Mouse (Mus musculus): ENCODE data around the gene Eya2. TPM values are rescaled to one million over a fixed set of nuclear protein-coding genes. Genes with fewer than 3 reads are reported as not detected.

Eya2 gene
- polyA plus RNA-seq, 1 experiment from 2014 or later: 28.1 TPM

GRCm38 (mm10) chr2:165597536-165597935 is 2.7 kb downstream of the Eya2 start:
- H3K27ac ChIP-seq: peak overlapping the region; percentile 92
- H3K9me3 ChIP-seq: 0 out of 2 replicates have a peak, but pooled peaks cover 9% of the 10 kb centered on the region
- DNase-seq (ENCODE audit: low spot score): peak; percentile 35
- H3K27me3 ChIP-seq (ENCODE audit: insufficient read depth, poor library complexity, severe bottlenecking): peaks cover 51% of the 10 kb centered on the region
- WGBS: 69% methylated on average over 6 of the region's 6 CpGs
- peaks cover 71% of the 10 kb centered on the region for H3K4me1 ChIP-seq (replicated peaks)
- H3K36me3 ChIP-seq: no peaks in the 10 kb centered on the region
- peak overlapping the region; percentile 81; the same call in 1 of the 2 replicates for H3K4me3 ChIP-seq

- H3K4me3 ChIP-seq: peak overlapping the region; percentile 81; the same call in 1 of the 2 replicates
- no peaks in the 10 kb centered on the region for H3K36me3 ChIP-seq
- WGBS: 59% methylated on average over 5 of the region's 5 CpGs
- H3K9me3 ChIP-seq: 0 out of 2 replicates have a peak, but pooled peaks cover 9% of the 10 kb centered on the region
- peak overlapping the region; percentile 92 for H3K27ac ChIP-seq
- peaks cover 77% of the 10 kb centered on the region for H3K4me1 ChIP-seq (replicated peaks)
- no peak for DNase-seq (ENCODE audit: low spot score)
- peaks cover 51% of the 10 kb centered on the region for H3K27me3 ChIP-seq (ENCODE audit: insufficient read depth, poor library complexity, severe bottlenecking)
These were observed 3.3 kb downstream of the Eya2 start for GRCm38 (mm10) chr2:165598139-165598538.

GRCm38 (mm10) chr2:165599566-165599965 is 4.7 kb downstream of the Eya2 start:
- H3K4me1 ChIP-seq (replicated peaks): peaks cover 89% of the 10 kb centered on the region
- 75% methylated on average over 13 of the region's 13 CpGs for WGBS
- no peak for DNase-seq (ENCODE audit: low spot score)

DNA sequence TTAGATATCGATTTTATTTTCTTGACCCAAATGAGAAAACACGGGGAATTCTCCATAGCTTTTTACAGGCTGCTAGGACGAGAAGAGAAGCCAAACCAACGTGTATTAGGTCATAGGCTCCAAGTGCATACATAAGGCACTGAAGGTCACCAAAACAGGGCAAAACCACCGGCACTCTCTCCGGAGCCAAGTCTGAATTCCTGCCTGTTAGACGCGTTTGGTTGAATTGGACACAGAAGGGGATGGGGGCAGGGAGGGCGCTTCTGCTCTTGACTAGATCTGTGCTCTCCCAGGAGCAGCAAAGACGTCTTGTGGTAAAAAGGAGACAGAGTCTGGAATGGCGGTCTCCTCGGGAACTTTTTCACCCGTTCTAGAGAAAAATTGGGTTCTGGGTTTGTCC is 6.1 kb downstream of the Eya2 start:
- 0 out of 2 replicates have a peak overlapping the region, but pooled peaks have one; percentile 53 for H3K27ac ChIP-seq
- no peak for DNase-seq (ENCODE audit: low spot score)
- peaks cover 80% of the 10 kb centered on the region for H3K4me1 ChIP-seq (replicated peaks)
- peaks cover 24% of the 10 kb centered on the region for H3K27me3 ChIP-seq (ENCODE audit: insufficient read depth, poor library complexity, severe bottlenecking)
- no peaks in the 10 kb centered on the region for H3K36me3 ChIP-seq
- no peaks in the 10 kb centered on the region for H3K9me3 ChIP-seq
- 44% methylated on average over 13 of the region's 13 CpGs for WGBS
- no peak overlapping the region for H3K4me3 ChIP-seq

More at GRCm38 (mm10) chr2:165599566-165599965, 4.7 kb downstream of the Eya2 start:
- Histone ChIP-seq H3K27ac (no peak overlapping the region), H3K4me3 (no peak overlapping the region), H3K9me3 (no peaks in the 10 kb centered on the region), H3K27me3 (ENCODE audit: insufficient read depth, poor library complexity, severe bottlenecking) (peaks cover 37% of the 10 kb centered on the region), H3K36me3 (no peaks in the 10 kb centered on the region)

DNA sequence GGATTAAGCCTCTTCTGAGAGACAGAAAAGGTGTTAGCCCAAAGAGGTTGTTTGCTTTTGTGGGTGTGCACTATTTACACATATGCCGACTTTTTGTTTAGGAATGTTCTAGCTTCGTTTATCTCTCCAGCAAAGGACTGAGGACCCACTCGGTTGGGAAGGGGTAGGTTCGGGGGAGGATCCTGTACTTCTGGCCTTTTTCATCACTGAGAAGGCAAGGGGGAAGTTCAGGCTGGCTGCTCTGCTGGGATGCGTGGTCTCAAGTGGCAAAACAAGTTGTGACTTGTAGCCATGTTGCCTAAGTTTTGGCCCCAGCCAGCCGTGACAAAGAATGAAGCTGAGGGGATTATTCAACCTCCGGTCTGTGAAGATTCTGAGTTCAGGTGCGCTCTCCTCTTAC is 6.8 kb downstream of the Eya2 start:
- WGBS: 59% methylated on average over 8 of the region's 8 CpGs
- peak overlapping the region; percentile 29; the same call in 1 of the 2 replicates for H3K27ac ChIP-seq

DNA sequence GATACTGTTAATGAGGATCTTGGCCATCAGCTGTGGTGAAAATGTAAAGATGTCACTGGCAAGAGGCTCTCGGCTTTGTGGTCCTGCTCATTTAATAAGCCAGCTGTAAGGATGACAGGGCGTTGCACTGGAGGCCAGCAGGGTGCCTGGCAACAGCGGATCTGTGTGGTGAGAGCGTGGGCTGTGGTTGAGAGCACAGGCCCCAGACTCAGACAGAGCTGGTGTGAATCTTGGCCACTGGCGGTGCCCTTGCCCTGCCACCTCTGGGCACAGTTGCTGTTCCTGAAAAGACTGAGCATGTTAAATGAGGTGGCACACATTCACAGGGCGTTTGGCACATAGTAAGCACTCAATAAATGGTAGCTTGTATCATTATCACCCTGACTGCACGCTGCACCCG is 8.9 kb downstream of the Eya2 start:
- Histone ChIP-seq H3K4me3 (no peak overlapping the region), H3K9me3 (no peaks in the 10 kb centered on the region), H3K36me3 (no peaks in the 10 kb centered on the region), H3K27me3 (ENCODE audit: insufficient read depth, poor library complexity, severe bottlenecking) (no peaks in the 10 kb centered on the region; the same call in 1 of the 2 replicates), H3K4me1 (replicated peaks) (peaks cover 72% of the 10 kb centered on the region), H3K27ac (no peak overlapping the region; the same call in 1 of the 2 replicates)
- WGBS: 52% methylated on average over 8 of the region's 8 CpGs
- no peak for DNase-seq (ENCODE audit: low spot score)

More for the DNA sequence above, 6.8 kb downstream of the Eya2 start:
- H3K36me3 ChIP-seq: no peaks in the 10 kb centered on the region
- no peaks in the 10 kb centered on the region for H3K9me3 ChIP-seq
- peaks cover 17% of the 10 kb centered on the region for H3K27me3 ChIP-seq (ENCODE audit: insufficient read depth, poor library complexity, severe bottlenecking)
- H3K4me3 ChIP-seq: no peak overlapping the region
- no peak for DNase-seq (ENCODE audit: low spot score)
- peaks cover 80% of the 10 kb centered on the region for H3K4me1 ChIP-seq (replicated peaks)

- no peak for DNase-seq (ENCODE audit: low spot score)
- Histone ChIP-seq H3K27ac (no peak overlapping the region), H3K4me3 (no peak overlapping the region), H3K9me3 (no peaks in the 10 kb centered on the region), H3K27me3 (ENCODE audit: insufficient read depth, poor library complexity, severe bottlenecking) (no peaks in the 10 kb centered on the region), H3K4me1 (replicated peaks) (peaks cover 30% of the 10 kb centered on the region), H3K36me3 (no peaks in the 10 kb centered on the region)
- 93% methylated on average over 7 of the region's 7 CpGs for WGBS
These were observed 16.9 kb downstream of the Eya2 start for GRCm38 (mm10) chr2:165611551-165612253.

GRCm38 (mm10) chr2:165613741-165614339 is 19.0 kb downstream of the Eya2 start:
- no peak overlapping the region for H3K4me3 ChIP-seq
- 0 out of 2 replicates have a peak overlapping the region, but pooled peaks have one; percentile 40 for H3K27ac ChIP-seq
- no peaks in the 10 kb centered on the region for H3K27me3 ChIP-seq (ENCODE audit: insufficient read depth, poor library complexity, severe bottlenecking)
- H3K9me3 ChIP-seq: no peaks in the 10 kb centered on the region
- H3K4me1 ChIP-seq (replicated peaks): peaks cover 20% of the 10 kb centered on the region
- 70% methylated on average over 13 of the region's 13 CpGs for WGBS
- no peak for DNase-seq (ENCODE audit: low spot score)
- no peaks in the 10 kb centered on the region for H3K36me3 ChIP-seq

DNA sequence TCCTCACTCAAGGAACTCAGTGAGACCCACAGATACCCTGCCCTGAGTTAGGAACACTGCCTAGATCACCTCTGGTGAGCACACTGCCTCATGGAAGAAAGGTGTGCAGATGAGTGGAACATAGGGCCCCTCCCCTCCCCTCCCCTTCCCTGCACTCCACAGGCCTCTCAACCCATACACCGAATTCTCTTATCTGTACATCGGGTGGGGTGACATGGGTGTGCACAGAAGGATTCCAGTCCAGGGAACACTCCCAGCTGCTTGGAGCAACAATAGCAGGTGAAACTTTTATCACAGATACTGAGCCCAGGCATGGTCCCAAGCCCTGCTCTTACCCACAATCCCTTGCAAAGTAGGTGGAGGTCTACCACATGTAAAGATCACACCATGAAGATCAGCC is 26.7 kb downstream of the Eya2 start:
- no peaks in the 10 kb centered on the region for H3K27me3 ChIP-seq (ENCODE audit: insufficient read depth, poor library complexity, severe bottlenecking)
- DNase-seq (ENCODE audit: low spot score): no peak
- WGBS: 96% methylated on average over 2 of the region's 2 CpGs
- no peaks in the 10 kb centered on the region for H3K9me3 ChIP-seq
- H3K4me1 ChIP-seq (replicated peaks): peaks cover 19% of the 10 kb centered on the region
- 0 out of 2 replicates have a peak, but pooled peaks cover 4% of the 10 kb centered on the region for H3K36me3 ChIP-seq
- H3K27ac ChIP-seq: 0 out of 2 replicates have a peak overlapping the region, but pooled peaks have one; percentile 56
- no peak overlapping the region for H3K4me3 ChIP-seq

DNA sequence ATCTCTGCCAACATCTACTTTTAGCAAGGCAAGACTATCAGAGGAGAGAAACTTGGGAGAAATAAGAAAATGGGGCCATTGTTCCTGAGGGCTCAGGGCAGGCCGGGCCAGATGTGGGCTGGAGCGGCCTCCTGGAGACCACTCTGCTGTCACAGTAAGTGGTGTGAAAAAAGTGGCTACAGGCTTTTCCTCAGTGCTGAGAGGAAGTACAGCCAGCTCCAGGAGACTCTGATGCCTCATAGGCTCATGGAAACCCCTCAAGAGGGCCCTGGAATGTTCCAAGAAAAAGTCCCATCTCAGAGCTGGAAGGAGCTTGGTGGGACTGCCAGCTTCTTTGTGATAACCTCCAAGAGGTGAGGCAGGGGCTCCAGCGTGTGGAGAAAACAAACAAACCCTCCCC is 27.8 kb downstream of the Eya2 start:
- 62% methylated on average over 3 of the region's 3 CpGs for WGBS
- Histone ChIP-seq H3K36me3 (0 out of 2 replicates have a peak, but pooled peaks cover 4% of the 10 kb centered on the region), H3K4me1 (replicated peaks) (peaks cover 27% of the 10 kb centered on the region), H3K27me3 (ENCODE audit: insufficient read depth, poor library complexity, severe bottlenecking) (no peaks in the 10 kb centered on the region), H3K9me3 (no peaks in the 10 kb centered on the region), H3K27ac (peak overlapping the region; percentile 56), H3K4me3 (no peak overlapping the region)
- DNase-seq (ENCODE audit: low spot score): no peak

DNA sequence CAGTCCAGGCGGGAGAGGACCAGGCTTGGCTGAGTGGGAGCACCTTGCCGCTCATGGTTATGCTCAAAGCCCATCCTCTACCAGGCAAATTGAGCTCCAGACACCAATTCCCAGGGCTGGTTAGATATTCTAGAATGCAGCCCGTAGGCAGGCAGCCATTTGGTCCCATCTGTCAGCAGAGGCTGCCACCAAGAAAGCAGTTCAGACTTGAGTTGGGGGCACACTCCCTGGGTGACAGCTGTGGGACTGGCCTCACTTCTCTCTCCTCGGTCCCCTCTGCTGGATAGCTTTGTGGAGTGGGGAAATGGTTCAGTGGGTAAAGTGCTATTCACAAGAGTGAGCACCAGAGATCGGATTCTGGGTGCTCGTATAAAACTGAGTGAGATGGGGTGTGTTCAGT is 32.0 kb downstream of the Eya2 start:
- H3K27ac ChIP-seq: peak overlapping the region; percentile 17

DNA sequence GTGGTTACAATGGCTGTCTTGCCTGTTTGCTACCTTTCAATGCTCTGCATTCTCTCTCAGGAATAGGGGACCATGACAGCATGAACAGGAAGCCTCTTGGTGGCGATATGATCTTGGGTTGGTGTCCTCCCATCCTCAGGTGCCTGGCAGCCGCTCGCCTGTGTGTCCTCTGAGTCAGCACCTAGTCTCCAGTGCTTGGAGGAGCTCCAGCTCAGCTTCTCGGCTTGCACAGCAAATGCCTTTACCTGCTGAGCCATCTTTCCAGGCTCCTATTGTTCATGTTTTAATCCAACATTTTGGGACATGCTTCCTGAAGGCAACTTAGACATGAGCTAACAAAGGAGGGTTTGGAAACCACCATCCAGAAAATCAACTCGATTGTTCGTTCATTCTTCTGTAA is 33.1 kb downstream of the Eya2 start:
- no peaks in the 10 kb centered on the region for H3K27me3 ChIP-seq (ENCODE audit: insufficient read depth, poor library complexity, severe bottlenecking)
- H3K4me3 ChIP-seq: no peak overlapping the region
- H3K9me3 ChIP-seq: no peaks in the 10 kb centered on the region
- peaks cover 60% of the 10 kb centered on the region for H3K4me1 ChIP-seq (replicated peaks)
- WGBS: 75% methylated on average over 6 of the region's 6 CpGs
- peak overlapping the region; percentile 71 for H3K27ac ChIP-seq
- DNase-seq (ENCODE audit: low spot score): no peak
- 0 out of 2 replicates have a peak, but pooled peaks cover 4% of the 10 kb centered on the region for H3K36me3 ChIP-seq

More for the DNA sequence above, 32.0 kb downstream of the Eya2 start:
- Histone ChIP-seq H3K36me3 (0 out of 2 replicates have a peak, but pooled peaks cover 4% of the 10 kb centered on the region), H3K4me3 (no peak overlapping the region), H3K27me3 (ENCODE audit: insufficient read depth, poor library complexity, severe bottlenecking) (no peaks in the 10 kb centered on the region), H3K4me1 (replicated peaks) (peaks cover 60% of the 10 kb centered on the region), H3K9me3 (no peaks in the 10 kb centered on the region)
- DNase-seq (ENCODE audit: low spot score): no peak
- WGBS: 78% methylated on average over 6 of the region's 6 CpGs

DNA sequence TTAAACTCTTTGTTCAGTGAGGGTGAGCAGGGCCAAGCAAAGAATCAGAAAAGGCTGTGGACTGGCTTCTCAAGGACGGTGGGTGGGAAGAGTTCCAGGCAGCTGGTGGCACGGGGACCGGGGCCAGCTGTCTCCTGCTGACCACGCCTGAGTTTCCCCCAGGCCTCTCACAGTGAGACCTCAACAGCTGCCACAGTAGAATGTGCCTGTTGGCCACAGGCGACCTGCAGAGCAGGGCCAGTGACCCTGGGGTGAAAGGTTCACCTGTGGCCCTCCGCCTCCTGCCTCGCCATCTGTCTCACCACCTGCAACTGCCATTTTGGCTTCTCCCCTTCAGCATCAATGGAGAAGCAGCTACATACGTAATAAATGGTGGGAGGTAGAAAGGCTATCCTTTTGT is 35.1 kb downstream of the Eya2 start:
- Histone ChIP-seq H3K9me3 (no peaks in the 10 kb centered on the region), H3K27me3 (ENCODE audit: insufficient read depth, poor library complexity, severe bottlenecking) (no peaks in the 10 kb centered on the region), H3K4me3 (no peak overlapping the region), H3K4me1 (replicated peaks) (peaks cover 79% of the 10 kb centered on the region), H3K27ac (peak overlapping the region; percentile 82), H3K36me3 (0 out of 2 replicates have a peak, but pooled peaks cover 4% of the 10 kb centered on the region)
- peak; percentile 70 for DNase-seq (ENCODE audit: low spot score)
- WGBS: 28% methylated on average over 8 of the region's 8 CpGs
